Mouse (Mus musculus): ENCODE measurements around the gene Ccnyl1. TPM values are rescaled to one million over a fixed set of nuclear protein-coding genes. Genes with fewer than 3 reads are reported as not detected.

The Ccnyl1 gene
- polyA plus RNA-seq, 2 experiments: 1.4 to 4.2 TPM

- DNase-seq (ENCODE audit: low read depth in 3 of 3, low spot score in 3 of 3) (peak; percentile 94 to 96 (median 95)), ATAC-seq (ENCODE audit: insufficient read depth) (peak; percentile 87)
- H3K4me3 ChIP-seq (ENCODE audit: insufficient read depth in 1 of 2, low read depth in 2 of 2, low read length in 2 of 2): peak within 1 kb of the TSS; percentile 69 to 95
- TF ChIP-seq EP300 (IDR thresholded peaks at IDR 0.05; ENCODE audit: low read depth): no peak
- no peak; the same call in 1 of the 2 replicates for TF ChIP-seq CTCF (IDR thresholded peaks at IDR 0.05; ENCODE audit: low read depth)
- under 1% methylated on average over 69 of the region's 73 CpGs for WGBS (ENCODE audit: insufficient replicate concordance)
- H3K9me3 ChIP-seq (ENCODE audit: control insufficient read depth, low read length): no peaks in the 10 kb centered on the region
- peak within 1 kb of the TSS; percentile 89 for H3K9ac ChIP-seq (replicated peaks)
- H3K27ac ChIP-seq: peak within 1 kb of the TSS; percentile 69
- H3K27me3 ChIP-seq (ENCODE audit: control insufficient read depth, insufficient read depth, low read length): peaks cover 2% of the 10 kb centered on the region; the same call in 1 of the 2 replicates
- peaks cover 32 to 37% of the 10 kb centered on the region in 2 experiments for H3K4me1 ChIP-seq (replicated peaks; ENCODE audit: control insufficient read depth in 2 of 2, insufficient read depth in 2 of 2, low read length in 1 of 2)
- H3K4me2 ChIP-seq (ENCODE audit: low read depth): peak within 1 kb of the TSS; percentile 95
- peaks cover 15% of the 10 kb centered on the region for H3K36me3 ChIP-seq (replicated peaks; ENCODE audit: control insufficient read depth, insufficient read depth, low read depth)
Observed at GRCm38 (mm10) chr1:64737502-64738179, 47.4 kb downstream of the Ccnyl1 start, which contains the start of gene Fzd5. Gene Fzd5 (minus strand): TSS chr1:64737751.

DNA sequence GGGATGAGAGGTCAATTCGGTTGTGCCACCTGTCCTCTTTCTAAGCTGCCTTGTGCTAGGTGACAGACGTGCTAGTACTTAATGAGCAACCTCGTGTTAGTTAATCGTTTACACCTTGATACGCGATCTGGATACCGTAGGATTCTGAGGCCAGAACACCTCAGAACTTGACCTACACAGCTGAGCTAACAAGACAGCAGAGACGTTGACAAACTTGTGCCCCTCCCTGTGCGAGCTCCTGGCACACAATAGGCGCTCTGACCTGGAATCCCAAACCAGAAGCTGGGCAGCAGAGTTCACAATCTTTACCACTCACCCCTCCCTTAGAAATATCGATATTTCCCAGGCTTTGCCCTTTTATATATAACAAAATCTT, 47.9 kb downstream of the Ccnyl1 start:
- ATAC-seq (ENCODE audit: insufficient read depth) (peak; percentile 37), DNase-seq (ENCODE audit: low read depth in 3 of 3, low spot score in 3 of 3) (peak in 2 of 3 experiments; percentile 30 to 52)
- Histone ChIP-seq H3K27me3 (ENCODE audit: control insufficient read depth, insufficient read depth, low read length) (peaks cover 2% of the 10 kb centered on the region; the same call in 1 of the 2 replicates), H3K4me2 (ENCODE audit: low read depth) (peak overlapping the region; percentile 95), H3K4me1 (replicated peaks; ENCODE audit: control insufficient read depth in 2 of 2, insufficient read depth in 2 of 2, low read length in 1 of 2) (peaks cover 27 to 32% of the 10 kb centered on the region in 2 experiments), H3K36me3 (replicated peaks; ENCODE audit: control insufficient read depth, insufficient read depth, low read depth) (peaks cover 15% of the 10 kb centered on the region), H3K4me3 (ENCODE audit: insufficient read depth in 1 of 2, low read depth in 2 of 2, low read length in 2 of 2) (peak overlapping the region; percentile 67 to 95), H3K9me3 (ENCODE audit: control insufficient read depth, low read length) (no peaks in the 10 kb centered on the region), H3K9ac (replicated peaks) (peak overlapping the region; percentile 74), H3K27ac (peak overlapping the region; percentile 56)
- under 1% methylated on average over 11 of the region's 11 CpGs for WGBS (ENCODE audit: insufficient replicate concordance)
- TF ChIP-seq EP300 (IDR thresholded peaks at IDR 0.05; ENCODE audit: low read depth): no peak
- no peak for TF ChIP-seq CTCF (IDR thresholded peaks at IDR 0.05; ENCODE audit: low read depth)

DNA sequence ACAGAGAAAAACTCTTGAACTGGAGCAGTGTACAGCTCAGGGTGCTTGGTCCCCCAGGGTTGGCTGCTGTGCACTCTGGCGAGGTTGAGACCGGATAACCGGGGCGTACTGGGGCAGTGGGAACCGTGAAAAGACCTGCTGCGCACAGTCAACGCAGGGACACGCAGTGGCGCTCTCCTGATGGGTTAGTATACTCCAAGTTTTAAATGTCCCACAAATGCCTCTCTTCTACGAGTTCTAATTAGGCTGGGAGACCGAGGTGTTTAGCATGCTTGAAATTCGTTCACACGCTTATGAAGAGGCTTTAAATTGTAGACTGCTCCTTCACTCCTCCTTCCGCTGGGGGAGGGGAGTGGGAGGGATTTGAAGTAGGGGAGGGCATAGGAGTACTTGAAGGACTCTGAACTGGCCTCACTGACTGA, 48.4 kb downstream of the Ccnyl1 start:
- under 1% methylated on average over 14 of the region's 14 CpGs for WGBS (ENCODE audit: insufficient replicate concordance)
- no peak for ATAC-seq (ENCODE audit: insufficient read depth)
- peak overlapping the region; percentile 56 for H3K27ac ChIP-seq

DNA sequence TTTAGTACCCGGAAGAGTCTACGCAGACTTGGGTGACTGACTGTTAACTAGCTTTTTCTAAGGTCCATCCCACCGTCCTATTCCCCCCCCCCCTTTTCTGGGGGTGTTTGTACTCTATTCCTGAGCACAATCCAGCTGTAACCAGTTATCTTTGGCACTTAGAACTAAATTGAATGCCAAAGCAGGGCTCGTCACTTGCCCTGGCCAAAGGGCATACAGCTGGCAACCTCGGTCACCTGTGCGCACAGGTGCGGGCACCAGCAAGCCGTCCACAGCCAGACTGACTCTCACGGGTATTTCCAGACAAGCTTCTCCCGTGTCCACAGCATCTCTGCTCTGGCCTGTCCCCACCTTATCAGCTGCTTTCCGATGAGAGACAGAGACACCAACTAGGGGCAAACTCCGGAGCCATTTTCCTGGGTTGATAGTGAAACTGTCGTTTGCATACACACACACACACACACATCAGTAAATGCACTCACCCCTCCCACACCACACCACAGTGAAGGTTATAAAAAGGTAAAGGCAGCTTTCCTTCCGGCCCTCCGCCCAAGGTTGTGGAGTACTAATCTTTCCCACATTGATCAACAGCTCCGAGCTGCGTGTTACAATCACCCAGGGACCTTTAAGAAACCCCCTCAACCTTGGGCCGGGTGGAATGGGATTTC, 52.6 kb downstream of the Ccnyl1 start:
- H3K9me3 ChIP-seq (ENCODE audit: control insufficient read depth, low read length): no peaks in the 10 kb centered on the region
- no peak overlapping the region for H3K9ac ChIP-seq (replicated peaks)
- H3K4me3 ChIP-seq (ENCODE audit: insufficient read depth in 1 of 2, low read depth in 2 of 2, low read length in 2 of 2): no peak overlapping the region
- TF ChIP-seq EP300 (IDR thresholded peaks at IDR 0.05; ENCODE audit: low read depth) (no peak), CTCF (IDR thresholded peaks at IDR 0.05; ENCODE audit: low read depth) (no peak)
- H3K4me2 ChIP-seq (ENCODE audit: low read depth): no peak overlapping the region
- H3K4me1 ChIP-seq (replicated peaks; ENCODE audit: control insufficient read depth in 2 of 2, insufficient read depth in 2 of 2, low read length in 1 of 2): peaks cover 8% of the 10 kb centered on the region in 2 experiments
- DNase-seq (ENCODE audit: low read depth in 3 of 3, low spot score in 3 of 3) (no peak), ATAC-seq (ENCODE audit: insufficient read depth) (no peak)
- no peaks in the 10 kb centered on the region for H3K36me3 ChIP-seq (replicated peaks; ENCODE audit: control insufficient read depth, insufficient read depth, low read depth)
- 75% methylated on average over 18 of the region's 18 CpGs for WGBS (ENCODE audit: insufficient replicate concordance)
- H3K27me3 ChIP-seq (ENCODE audit: control insufficient read depth, insufficient read depth, low read length): no peaks in the 10 kb centered on the region; the same call in 1 of the 2 replicates
- no peak overlapping the region for H3K27ac ChIP-seq

More for the DNA sequence above, 48.4 kb downstream of the Ccnyl1 start:
- H3K4me2 ChIP-seq (ENCODE audit: low read depth): peak overlapping the region; percentile 95
- H3K9ac ChIP-seq (replicated peaks): peak overlapping the region; percentile 74
- no peak for TF ChIP-seq EP300 (IDR thresholded peaks at IDR 0.05; ENCODE audit: low read depth)
- peak; percentile 28; the same call in 1 of the 2 replicates for TF ChIP-seq CTCF (IDR thresholded peaks at IDR 0.05; ENCODE audit: low read depth)
- DNase-seq (ENCODE audit: low read depth in 3 of 3, low spot score in 3 of 3): peak in 2 of 3 experiments; percentile 47 to 66
- peaks cover 25 to 28% of the 10 kb centered on the region in 2 experiments for H3K4me1 ChIP-seq (replicated peaks; ENCODE audit: control insufficient read depth in 2 of 2, insufficient read depth in 2 of 2, low read length in 1 of 2)
- peaks cover 2% of the 10 kb centered on the region; the same call in 1 of the 2 replicates for H3K27me3 ChIP-seq (ENCODE audit: control insufficient read depth, insufficient read depth, low read length)
- H3K4me3 ChIP-seq (ENCODE audit: insufficient read depth in 1 of 2, low read depth in 2 of 2, low read length in 2 of 2): peak overlapping the region; percentile 67 to 95
- no peaks in the 10 kb centered on the region for H3K9me3 ChIP-seq (ENCODE audit: control insufficient read depth, low read length)
- H3K36me3 ChIP-seq (replicated peaks; ENCODE audit: control insufficient read depth, insufficient read depth, low read depth): peaks cover 15% of the 10 kb centered on the region

GRCm38 (mm10) chr1:64744616-64745015, 54.4 kb downstream of the Ccnyl1 start:
- ATAC-seq (ENCODE audit: insufficient read depth): no peak
- no peak overlapping the region for H3K27ac ChIP-seq
- no peak overlapping the region for H3K4me2 ChIP-seq (ENCODE audit: low read depth)
- TF ChIP-seq CTCF (IDR thresholded peaks at IDR 0.05; ENCODE audit: low read depth): no peak
- TF ChIP-seq EP300 (IDR thresholded peaks at IDR 0.05; ENCODE audit: low read depth): no peak
- no peaks in the 10 kb centered on the region for H3K4me1 ChIP-seq (replicated peaks; ENCODE audit: control insufficient read depth in 2 of 2, insufficient read depth in 2 of 2, low read length in 1 of 2)
- no peak for DNase-seq (ENCODE audit: low read depth in 3 of 3, low spot score in 3 of 3)
- H3K27me3 ChIP-seq (ENCODE audit: control insufficient read depth, insufficient read depth, low read length): no peaks in the 10 kb centered on the region; the same call in 1 of the 2 replicates
- H3K4me3 ChIP-seq (ENCODE audit: insufficient read depth in 1 of 2, low read depth in 2 of 2, low read length in 2 of 2): no peak overlapping the region
- no peak overlapping the region for H3K9ac ChIP-seq (replicated peaks)
- H3K9me3 ChIP-seq (ENCODE audit: control insufficient read depth, low read length): no peaks in the 10 kb centered on the region
- H3K36me3 ChIP-seq (replicated peaks; ENCODE audit: control insufficient read depth, insufficient read depth, low read depth): no peaks in the 10 kb centered on the region

All from liver, embryonic 14.5 days (tissue).